8 mouse cellular contexts compared by ENCODE assay signal in the genomic region with DNA sequence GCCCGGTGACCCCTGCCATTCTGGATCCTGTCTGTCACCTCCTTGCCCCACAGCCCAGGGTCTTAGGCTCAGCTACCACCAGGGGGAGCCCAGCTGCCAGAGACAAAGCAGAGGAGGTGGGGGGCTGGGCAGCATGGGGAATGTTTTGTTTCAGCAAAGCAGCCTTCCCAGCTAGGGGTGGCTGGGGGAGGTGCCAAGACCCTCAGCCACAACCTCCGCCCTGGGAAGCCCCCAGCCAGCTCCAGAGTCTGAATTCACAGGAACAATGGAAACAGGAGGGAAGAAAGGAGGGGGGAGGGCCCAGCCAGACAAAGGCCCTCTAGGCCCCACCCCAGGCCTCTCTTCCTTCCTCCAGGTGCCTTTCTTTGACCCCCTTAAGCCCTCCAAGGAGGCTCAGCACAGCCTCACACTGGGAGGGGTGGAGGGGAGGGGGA. TPM values are rescaled to one million over a fixed set of nuclear protein-coding genes. Genes with fewer than 3 reads are reported as not detected.
DNase-seq lines count a peak whose midpoint lies in the region; ATAC-seq lines count a peak whose summit lies in the region.

No protein-coding gene starts in this region.

- peak overlapping the region; percentile 99 for H3K27ac ChIP-seq in hindbrain, embryonic 10.5 days

- 0% methylated on average over 2 of the region's 2 CpGs for WGBS in hindbrain, embryonic 10.5 days

- H3K4me3 ChIP-seq in hindbrain, embryonic 10.5 days = peak overlapping the region; percentile 87

- no peak for ATAC-seq in activated CD4-positive, CD25-positive, alpha-beta regulatory T cell, adult 4 months

- peak; percentile 100 for DNase-seq in R1 (ENCODE audit: low read depth, low spot score)
- peak; percentile 74 for DNase-seq in cerebellum, adult 8-10 months
- DNase-seq in forelimb bud, embryonic 11.5 days (ENCODE audit: low read depth, low spot score) = peak; percentile 93
- DNase-seq in hindbrain, embryonic 10.5 days (ENCODE audit: low spot score) = peak; percentile 96
- peak; percentile 71 to 84 for DNase-seq in layer of hippocampus, postnatal 25 days (ENCODE audit: extremely low spot score in 1 of 2, low spot score in 1 of 2)
- DNase-seq in lung, postnatal 25 days (ENCODE audit: low spot score) = peak; percentile 88
- DNase-seq in retina, postnatal 1 day = peak; percentile 96

- no peaks in the 10 kb centered on the region for H3K27me3 ChIP-seq in hindbrain, embryonic 10.5 days (ENCODE audit: insufficient read depth, poor library complexity, severe bottlenecking)

- H3K4me1 ChIP-seq in hindbrain, embryonic 10.5 days (replicated peaks) = peaks cover 84% of the 10 kb centered on the region

- H3K36me3 ChIP-seq in hindbrain, embryonic 10.5 days = peaks cover 66% of the 10 kb centered on the region

- no peaks in the 10 kb centered on the region for H3K9me3 ChIP-seq in hindbrain, embryonic 10.5 days

RNA-seq across cellular contexts. Expression of a gene that starts 8.3 kb away (rescaled TPM):
- 554 and 640 TPM in 2 replicates for polyA plus RNA-seq in hindbrain, embryonic 10.5 days (2016; fragmentation: Nextera tagmentation; extraction: Ambion mirVana)
- total RNA-seq in layer of hippocampus, postnatal 25 days (2021) = 100 to 1,000 TPM; 208 to 223 TPM
- polyA plus RNA-seq in activated CD4-positive, CD25-positive, alpha-beta regulatory T cell, adult 4 months (2017; shearing (Covaris generic)) = 100 to 1,000 TPM; 176 to 181 TPM

RNA-seq across cellular contexts. Expression of a gene that starts 17.8 kb away (rescaled TPM):
- 3.9 and 5.2 TPM in 2 replicates for polyA plus RNA-seq in hindbrain, embryonic 10.5 days (2016; fragmentation: Nextera tagmentation; extraction: Ambion mirVana)
- 1 to 10 TPM; 2.2 to 2.7 TPM for total RNA-seq in layer of hippocampus, postnatal 25 days (2021)
- polyA plus RNA-seq in activated CD4-positive, CD25-positive, alpha-beta regulatory T cell, adult 4 months (2017; shearing (Covaris generic)) = not detected

RNA-seq across cellular contexts. Expression of a gene that starts 39.4 kb away (rescaled TPM):
- polyA plus RNA-seq in hindbrain, embryonic 10.5 days (2016; fragmentation: Nextera tagmentation; extraction: Ambion mirVana) = 41.1 and 54.1 TPM in 2 replicates
- total RNA-seq in layer of hippocampus, postnatal 25 days (2021) = 10 to 100 TPM; 11.8 to 16.8 TPM
- polyA plus RNA-seq in activated CD4-positive, CD25-positive, alpha-beta regulatory T cell, adult 4 months (2017; shearing (Covaris generic)) = 10 to 100 TPM; 28.7 to 33.8 TPM

RNA-seq across cellular contexts. Expression of a gene that starts 42.5 kb away (rescaled TPM):
- polyA plus RNA-seq in hindbrain, embryonic 10.5 days (2016; fragmentation: Nextera tagmentation; extraction: Ambion mirVana) = 6.4 and 7.2 TPM in 2 replicates
- total RNA-seq in layer of hippocampus, postnatal 25 days (2021) = 10 to 100 TPM; 57.8 to 66.2 TPM
- polyA plus RNA-seq in activated CD4-positive, CD25-positive, alpha-beta regulatory T cell, adult 4 months (2017; shearing (Covaris generic)) = not detected

RNA-seq across cellular contexts. Expression of a gene that starts 46.2 kb away (rescaled TPM):
- polyA plus RNA-seq in hindbrain, embryonic 10.5 days (2016; fragmentation: Nextera tagmentation; extraction: Ambion mirVana) = 0.41 and 0.77 TPM in 2 replicates
- total RNA-seq in layer of hippocampus, postnatal 25 days (2021) = 1 to 10 TPM; 1.4 to 1.9 TPM
- under 1 TPM; 0.25 to 0.90 TPM for polyA plus RNA-seq in activated CD4-positive, CD25-positive, alpha-beta regulatory T cell, adult 4 months (2017; shearing (Covaris generic))
